Mouse (Mus musculus): ENCODE data around the gene Gm20604. TPM values are rescaled to one million over a fixed set of nuclear protein-coding genes. Genes with fewer than 3 reads are reported as not detected.

Gm20604 gene
- polyA plus RNA-seq, 1 experiment = 14.2 TPM

DNA sequence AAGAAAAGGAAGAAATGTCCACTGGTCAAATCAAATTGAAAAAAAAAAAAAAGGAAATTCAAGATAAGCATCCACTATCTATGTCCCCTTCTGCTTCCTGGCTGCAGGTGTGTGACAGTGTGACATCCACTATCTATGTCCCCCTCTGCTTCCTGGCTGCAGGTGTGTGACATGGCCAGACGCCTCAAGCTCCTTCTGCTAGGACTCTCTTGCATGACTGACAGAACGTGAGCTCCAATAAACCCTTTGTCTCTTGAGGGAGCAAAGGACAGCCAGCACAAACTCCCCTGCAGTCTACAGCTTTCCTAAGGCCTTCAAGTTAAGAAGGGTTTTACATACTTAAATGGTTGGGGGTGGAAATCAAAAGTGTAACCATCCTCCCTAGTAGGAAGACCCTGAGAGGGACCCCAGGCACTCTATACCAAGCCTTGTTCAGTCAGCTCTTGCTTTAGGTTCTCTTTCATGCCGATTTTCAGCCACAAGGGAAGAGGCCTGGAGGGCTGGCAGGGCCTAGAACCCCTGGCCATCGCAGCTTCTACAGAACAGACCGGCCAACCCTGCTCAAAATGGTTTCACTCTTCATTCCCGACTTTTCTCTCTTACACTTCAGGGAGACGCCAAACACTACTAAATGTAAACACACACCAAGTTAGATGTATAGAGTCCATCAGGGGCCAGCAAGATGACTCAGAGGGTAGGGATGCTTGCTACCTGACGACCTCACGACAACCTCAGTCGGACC is 43.6 kb downstream of the Gm20604 start:
- Histone ChIP-seq H3K27me3 (ENCODE audit: control insufficient read depth, insufficient read depth, low read length, poor library complexity, severe bottlenecking) (no peaks in the 10 kb centered on the region), H3K27ac (ENCODE audit: insufficient read depth, low read length) (peak overlapping the region; percentile 86), H3K9ac (ENCODE audit: low read depth, poor library complexity, severe bottlenecking) (0 out of 2 replicates have a peak overlapping the region, but pooled peaks have one; percentile 24), H3K36me3 (ENCODE audit: control insufficient read depth, insufficient read depth, low read length, poor library complexity, severe bottlenecking) (no peaks in the 10 kb centered on the region), H3K4me3 (ENCODE audit: low read depth, low read length) (no peak overlapping the region), H3K4me1 (ENCODE audit: control insufficient read depth, insufficient read depth, low read length) (peaks cover 18% of the 10 kb centered on the region), H3K9me3 (replicated peaks; ENCODE audit: control insufficient read depth, insufficient read depth, low read length, poor library complexity, severe bottlenecking) (no peaks in the 10 kb centered on the region)
- TF ChIP-seq CTCF (IDR thresholded peaks at IDR 0.05; ENCODE audit: low read depth, low read length) (no peak), EP300 (IDR thresholded peaks at IDR 0.05; ENCODE audit: insufficient read depth, low read depth, low read length) (no peak), POLR2A (IDR thresholded peaks at IDR 0.05; ENCODE audit: insufficient read depth, low read length) (no peak)

DNA sequence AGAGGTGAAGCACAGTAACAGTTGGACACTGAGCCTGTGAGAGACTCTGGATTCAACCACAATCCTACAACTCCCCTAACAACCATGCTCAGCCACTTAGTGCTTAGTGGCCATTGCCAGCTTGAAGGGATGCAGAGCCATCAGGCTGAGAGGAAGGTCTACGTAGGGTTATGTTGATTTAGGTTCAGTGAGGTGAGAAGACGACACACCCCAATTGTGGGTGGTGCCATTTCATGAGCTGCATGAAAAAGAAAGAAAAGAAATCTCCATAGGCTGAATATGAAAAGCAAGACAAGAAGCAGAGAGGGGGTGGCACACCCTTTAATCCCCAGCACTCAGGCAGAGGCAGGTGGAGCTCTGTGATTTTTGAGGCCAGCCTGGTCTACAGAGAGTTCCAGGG is 44.4 kb downstream of the Gm20604 start:
- peak overlapping the region; percentile 85 for H3K27ac ChIP-seq (ENCODE audit: insufficient read depth, low read length)

DNA sequence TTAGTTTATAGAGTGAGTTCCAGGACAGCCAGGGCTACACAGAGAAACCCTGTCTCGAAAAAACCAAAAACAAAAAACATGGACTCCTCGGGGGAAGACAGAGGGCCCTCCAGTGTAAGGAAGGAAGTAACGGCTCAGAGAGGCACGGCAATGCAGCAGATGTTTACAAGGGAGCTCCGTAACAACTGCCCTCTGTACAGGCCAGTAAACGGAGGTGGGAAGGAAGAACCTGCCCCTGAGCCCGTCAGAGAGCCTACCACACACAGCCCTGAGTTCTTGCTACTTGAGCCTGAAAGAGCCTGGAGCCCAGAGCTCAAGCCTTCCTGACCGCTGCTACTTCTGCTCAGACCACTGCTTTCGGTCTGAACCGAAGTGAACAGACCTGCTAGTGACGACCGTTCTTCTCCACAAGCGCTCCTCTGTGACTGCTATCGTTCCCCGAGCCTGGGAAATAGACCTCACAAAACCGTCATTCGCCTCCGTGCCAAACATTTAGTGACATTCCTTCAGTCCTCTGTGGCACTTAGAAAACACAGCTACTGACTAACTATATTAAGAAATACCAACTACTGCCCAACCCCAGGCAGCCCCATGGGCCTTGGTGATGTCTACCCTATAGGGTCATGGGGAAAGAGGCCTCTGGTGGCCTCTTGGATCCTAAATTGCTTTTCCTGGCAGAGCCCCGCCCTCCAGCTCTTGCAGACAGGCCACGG is 45.2 kb downstream of the Gm20604 start:
- Histone ChIP-seq H3K4me1 (ENCODE audit: control insufficient read depth, insufficient read depth, low read length) (peaks cover 18% of the 10 kb centered on the region), H3K36me3 (ENCODE audit: control insufficient read depth, insufficient read depth, low read length, poor library complexity, severe bottlenecking) (no peaks in the 10 kb centered on the region), H3K4me3 (ENCODE audit: low read depth, low read length) (peak overlapping the region; percentile 10), H3K27ac (ENCODE audit: insufficient read depth, low read length) (peak overlapping the region; percentile 85), H3K9me3 (replicated peaks; ENCODE audit: control insufficient read depth, insufficient read depth, low read length, poor library complexity, severe bottlenecking) (no peaks in the 10 kb centered on the region), H3K9ac (ENCODE audit: low read depth, poor library complexity, severe bottlenecking) (peak overlapping the region; percentile 24), H3K27me3 (ENCODE audit: control insufficient read depth, insufficient read depth, low read length, poor library complexity, severe bottlenecking) (no peaks in the 10 kb centered on the region)
- TF ChIP-seq CTCF (IDR thresholded peaks at IDR 0.05; ENCODE audit: low read depth, low read length) = no peak

More for the DNA sequence above, 44.4 kb downstream of the Gm20604 start:
- H3K9ac ChIP-seq (ENCODE audit: low read depth, poor library complexity, severe bottlenecking) = peak overlapping the region; percentile 24; the same call in 1 of the 2 replicates
- no peaks in the 10 kb centered on the region for H3K36me3 ChIP-seq (ENCODE audit: control insufficient read depth, insufficient read depth, low read length, poor library complexity, severe bottlenecking)
- H3K4me3 ChIP-seq (ENCODE audit: low read depth, low read length) = no peak overlapping the region
- TF ChIP-seq EP300 (IDR thresholded peaks at IDR 0.05; ENCODE audit: insufficient read depth, low read depth, low read length) = peak; percentile 75
- peak; percentile 13 for TF ChIP-seq POLR2A (IDR thresholded peaks at IDR 0.05; ENCODE audit: insufficient read depth, low read length)
- TF ChIP-seq CTCF (IDR thresholded peaks at IDR 0.05; ENCODE audit: low read depth, low read length) = no peak
- no peaks in the 10 kb centered on the region for H3K27me3 ChIP-seq (ENCODE audit: control insufficient read depth, insufficient read depth, low read length, poor library complexity, severe bottlenecking)
- no peaks in the 10 kb centered on the region for H3K9me3 ChIP-seq (replicated peaks; ENCODE audit: control insufficient read depth, insufficient read depth, low read length, poor library complexity, severe bottlenecking)
- peaks cover 18% of the 10 kb centered on the region for H3K4me1 ChIP-seq (ENCODE audit: control insufficient read depth, insufficient read depth, low read length)

DNA sequence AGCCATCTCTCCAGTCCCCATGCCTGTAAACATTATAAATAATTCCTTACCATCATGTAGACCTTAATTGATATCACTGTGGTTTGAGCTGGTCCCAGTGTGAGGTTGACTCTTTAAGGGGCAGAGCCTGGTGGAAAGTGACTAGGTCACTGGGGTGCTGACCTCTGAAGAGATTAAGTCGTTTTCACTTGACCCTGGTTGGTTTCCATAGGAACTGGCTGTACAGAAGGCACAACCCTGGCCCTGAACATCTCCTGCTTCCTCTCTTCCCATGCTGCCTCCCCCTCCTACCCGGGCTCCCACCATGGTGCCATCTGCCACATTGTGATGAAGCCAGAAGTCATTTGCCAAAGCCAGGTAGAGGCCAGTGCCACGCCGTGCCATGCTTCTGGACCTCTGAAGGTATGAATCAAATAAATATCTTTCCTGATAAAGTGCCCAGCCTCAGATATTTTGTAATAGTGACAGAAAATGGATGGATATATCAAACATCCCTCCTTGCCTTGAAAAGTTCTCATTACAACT is 47.6 kb downstream of the Gm20604 start:
- Histone ChIP-seq H3K4me3 (ENCODE audit: low read depth, low read length) (no peak overlapping the region), H3K9ac (ENCODE audit: low read depth, poor library complexity, severe bottlenecking) (no peak overlapping the region), H3K9me3 (replicated peaks; ENCODE audit: control insufficient read depth, insufficient read depth, low read length, poor library complexity, severe bottlenecking) (no peaks in the 10 kb centered on the region), H3K4me1 (ENCODE audit: control insufficient read depth, insufficient read depth, low read length) (peaks cover 22% of the 10 kb centered on the region), H3K27ac (ENCODE audit: insufficient read depth, low read length) (0 out of 2 replicates have a peak overlapping the region, but pooled peaks have one; percentile 41), H3K27me3 (ENCODE audit: control insufficient read depth, insufficient read depth, low read length, poor library complexity, severe bottlenecking) (no peaks in the 10 kb centered on the region), H3K36me3 (ENCODE audit: control insufficient read depth, insufficient read depth, low read length, poor library complexity, severe bottlenecking) (no peaks in the 10 kb centered on the region)
- TF ChIP-seq EP300 (IDR thresholded peaks at IDR 0.05; ENCODE audit: insufficient read depth, low read depth, low read length) (no peak), POLR2A (IDR thresholded peaks at IDR 0.05; ENCODE audit: insufficient read depth, low read length) (no peak), CTCF (IDR thresholded peaks at IDR 0.05; ENCODE audit: low read depth, low read length) (no peak)

DNA sequence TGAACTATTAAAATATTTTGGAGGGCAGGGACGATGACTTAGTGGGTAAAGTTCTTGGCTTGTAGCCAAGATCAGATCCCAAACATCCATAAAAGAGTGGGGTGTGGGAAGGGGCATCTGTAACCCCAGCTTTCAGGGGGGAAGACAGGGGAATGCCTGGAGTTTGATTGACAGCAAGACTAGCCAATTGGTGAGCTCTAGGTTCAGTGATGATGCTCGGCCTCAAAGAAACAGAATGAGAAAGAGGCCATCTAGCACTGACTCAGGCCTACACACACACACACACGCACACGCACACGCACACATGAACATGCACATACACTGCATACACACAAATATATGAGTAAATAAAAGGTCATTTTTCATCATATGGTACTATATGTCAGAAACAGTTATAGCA is 48.6 kb downstream of the Gm20604 start:
- H3K9me3 ChIP-seq (replicated peaks; ENCODE audit: control insufficient read depth, insufficient read depth, low read length, poor library complexity, severe bottlenecking) = no peaks in the 10 kb centered on the region
- no peak overlapping the region for H3K4me3 ChIP-seq (ENCODE audit: low read depth, low read length)
- no peak overlapping the region for H3K27ac ChIP-seq (ENCODE audit: insufficient read depth, low read length)
- H3K9ac ChIP-seq (ENCODE audit: low read depth, poor library complexity, severe bottlenecking) = no peak overlapping the region
- no peaks in the 10 kb centered on the region for H3K27me3 ChIP-seq (ENCODE audit: control insufficient read depth, insufficient read depth, low read length, poor library complexity, severe bottlenecking)
- no peak for TF ChIP-seq EP300 (IDR thresholded peaks at IDR 0.05; ENCODE audit: insufficient read depth, low read depth, low read length)
- no peak for TF ChIP-seq CTCF (IDR thresholded peaks at IDR 0.05; ENCODE audit: low read depth, low read length)
- no peak for TF ChIP-seq POLR2A (IDR thresholded peaks at IDR 0.05; ENCODE audit: insufficient read depth, low read length)
- peaks cover 22% of the 10 kb centered on the region for H3K4me1 ChIP-seq (ENCODE audit: control insufficient read depth, insufficient read depth, low read length)
- no peaks in the 10 kb centered on the region for H3K36me3 ChIP-seq (ENCODE audit: control insufficient read depth, insufficient read depth, low read length, poor library complexity, severe bottlenecking)

DNA sequence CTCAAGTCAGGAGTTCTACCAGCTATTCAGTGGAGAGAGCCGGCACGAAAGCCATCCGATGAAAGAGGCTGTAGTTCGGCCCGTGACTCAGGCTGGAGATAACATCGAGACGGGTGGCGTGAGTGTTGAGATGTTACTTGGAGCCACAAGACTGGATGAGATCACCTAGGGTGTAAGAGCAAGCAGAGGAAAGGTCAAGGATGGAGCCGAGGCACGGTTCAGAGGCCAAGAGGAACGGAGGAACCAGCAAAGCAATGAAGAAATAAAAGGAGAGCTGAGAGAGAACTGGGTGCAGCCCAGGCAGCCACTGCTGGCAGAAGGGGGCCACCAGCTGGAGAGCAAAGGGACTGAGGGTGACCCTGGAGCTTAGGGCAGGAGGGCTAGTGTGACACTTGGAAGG is 50.3 kb downstream of the Gm20604 start:
- TF ChIP-seq CTCF (IDR thresholded peaks at IDR 0.05; ENCODE audit: low read depth, low read length) (peak; percentile 63), POLR2A (IDR thresholded peaks at IDR 0.05; ENCODE audit: insufficient read depth, low read length) (no peak)
- H3K27ac ChIP-seq (ENCODE audit: insufficient read depth, low read length) = peak overlapping the region; percentile 80; the same call in 1 of the 2 replicates
- no peak overlapping the region for H3K9ac ChIP-seq (ENCODE audit: low read depth, poor library complexity, severe bottlenecking)
- H3K27me3 ChIP-seq (ENCODE audit: control insufficient read depth, insufficient read depth, low read length, poor library complexity, severe bottlenecking) = no peaks in the 10 kb centered on the region
- no peaks in the 10 kb centered on the region for H3K36me3 ChIP-seq (ENCODE audit: control insufficient read depth, insufficient read depth, low read length, poor library complexity, severe bottlenecking)
- peaks cover 17% of the 10 kb centered on the region for H3K4me1 ChIP-seq (ENCODE audit: control insufficient read depth, insufficient read depth, low read length)
- no peaks in the 10 kb centered on the region for H3K9me3 ChIP-seq (replicated peaks; ENCODE audit: control insufficient read depth, insufficient read depth, low read length, poor library complexity, severe bottlenecking)
- H3K4me3 ChIP-seq (ENCODE audit: low read depth, low read length) = no peak overlapping the region

All from ES-Bruce4 (cell line).